Mouse (Mus musculus) kidney, postnatal 0 days (tissue): ENCODE measurements around the gene Olfr57. TPM values are rescaled to one million over a fixed set of nuclear protein-coding genes. Genes with fewer than 3 reads are reported as not detected.
"Not testable (repeated sequence)": the region's sequence is repeated elsewhere in the genome, so short reads cannot be mapped to it uniquely, and the experiment has no call there.

Experiments
- ATAC-seq: fragments of 200-750 bp; cut with Nextera tagmentation; replicated peaks from 2 replicates; pipeline ENCODE4 v1.8.0; 2017; ENCODE audit warnings: low read depth, moderate number of reproducible peaks, moderate TSS enrichment, moderate library complexity; ENCODE audit not compliant: low FRiP score
- DNase-seq: peaks from one replicate; pipeline ENCODE4 v3.0.0-alpha.2; 2016; ENCODE audit warnings: low spot score
- H3K27ac ChIP-seq: fragments of 300-500 bp; sonication (generic); 2 replicates; pipeline ENCODE4 v1.5.1; 2014; ENCODE audit warnings: mild to moderate bottlenecking
- H3K27me3 ChIP-seq: fragments of 300-500 bp; sonication (generic); 2 replicates; pipeline ENCODE4 v1.6.1; 2014; ENCODE audit warnings: low read length, mixed read lengths; ENCODE audit not compliant: insufficient read depth
- H3K36me3 ChIP-seq: fragments of 300-500 bp; sonication (generic); 2 replicates; pipeline ENCODE4 v1.6.1; 2014; ENCODE audit warnings: low read length, mixed read lengths; ENCODE audit not compliant: insufficient read depth
- H3K4me1 ChIP-seq: fragments of 300-500 bp; sonication (generic); replicated peaks from 2 replicates; pipeline ENCODE4 v1.6.1; 2014; ENCODE audit warnings: antibody characterized with exemption, low read length, mixed read lengths; ENCODE audit not compliant: insufficient read depth
- H3K4me2 ChIP-seq: fragments of 300-500 bp; sonication (generic); 2 replicates; pipeline ENCODE4 v1.6.1; 2014; ENCODE audit warnings: mild to moderate bottlenecking, low read length, moderate library complexity, mixed read lengths
- H3K4me3 ChIP-seq: fragments of 300-500 bp; sonication (generic); replicated peaks from 2 replicates; pipeline ENCODE4 v1.5.1; 2014; ENCODE audit warnings: low read depth, low read length
- H3K9ac ChIP-seq: fragments of 300-500 bp; sonication (generic); 2 replicates; pipeline ENCODE4 v1.6.1; 2014; ENCODE audit warnings: low read depth, low read length
- H3K9me3 ChIP-seq: fragments of 300-500 bp; sonication (generic); replicated peaks from 2 replicates; pipeline ENCODE4 v1.6.1; 2016; ENCODE audit warnings: low read length, inconsistent platforms, mixed read lengths
- CTCF ChIP-seq: IDR thresholded peaks from 2 replicates; pipeline ENCODE4 v1.5.1; 2016; ENCODE audit warnings: antibody characterized with exemption, low read depth, mild to moderate bottlenecking, moderate library complexity
- WGBS: fragments of 180-500 bp; shearing (Covaris S2); extraction: QIAGEN DNeasy Blood & Tissue Kit; methylation state at CpG from one replicate; pipeline ENCODE4 v1.1.7; 2014; 5-methylcytosine and 5-hydroxymethylcytosine counted together
- polyA plus RNA-seq: library from polyadenylated mRNA; unstranded; fragments of >200 nt; fragmentation: Nextera tagmentation; extraction: Ambion mirVana; gene quantifications from 2 replicates; pipeline ENCODE4 v1.2.1, GENCODE M21; 2015

Gene Olfr57
- polyA plus RNA-seq = not detected in 2 replicates

DNA sequence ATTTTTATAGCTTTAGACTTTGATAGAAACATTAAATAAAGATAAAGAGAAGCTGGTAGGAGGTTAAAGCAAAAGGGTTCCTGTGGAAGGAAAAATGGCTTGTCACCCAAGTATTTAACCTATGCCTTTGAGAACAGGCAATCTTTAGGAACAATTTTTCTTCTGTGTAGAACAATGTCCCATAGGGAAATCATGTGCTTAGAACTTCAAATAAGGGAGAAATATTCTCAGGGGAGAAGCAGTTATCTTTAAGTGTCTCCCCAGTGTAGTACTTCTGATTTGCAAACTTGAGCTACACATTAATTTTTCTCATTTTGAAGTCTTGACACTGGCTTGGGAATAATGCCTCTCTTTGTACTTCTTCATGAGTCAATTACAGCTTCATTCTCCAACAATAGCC is at the start of gene Olfr57:
Gene Olfr57, plus strand, starts transcription at position 301 of the 400 bp plus-strand sequence.
- H3K36me3 ChIP-seq = no peaks in the 10 kb centered on the region
- no peak for TF ChIP-seq CTCF
- H3K9me3 ChIP-seq = no peaks in the 10 kb centered on the region
- H3K9ac ChIP-seq = no peak within 1 kb of the TSS
- H3K4me3 ChIP-seq = no peak within 1 kb of the TSS
- H3K27ac ChIP-seq = no peak within 1 kb of the TSS
- H3K4me2 ChIP-seq = no peak within 1 kb of the TSS
- ATAC-seq = no peak
- H3K4me1 ChIP-seq = no peaks in the 10 kb centered on the region
- no peak for DNase-seq
- H3K27me3 ChIP-seq = no peaks in the 10 kb centered on the region

DNA sequence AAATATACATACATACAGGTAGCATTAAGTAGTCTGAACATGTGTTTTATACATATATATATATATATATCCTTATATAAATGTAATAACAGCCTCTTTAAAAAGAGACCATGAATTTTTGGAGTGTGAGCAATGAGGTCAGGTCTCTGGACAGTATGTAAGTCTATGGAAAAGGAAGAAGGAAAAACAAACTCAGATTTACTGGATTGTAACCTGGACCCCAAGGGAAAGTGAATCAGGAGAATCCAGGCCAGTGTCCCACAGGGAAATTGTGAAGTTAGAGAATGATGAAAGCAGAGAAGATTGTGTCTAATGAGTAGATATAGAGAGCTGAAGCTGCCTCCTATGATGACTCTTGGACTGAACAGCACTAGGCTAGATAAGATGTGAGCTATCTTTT is 47.8 kb upstream of the Olfr57 start, which contains the start of gene Olfr1352:
Gene Olfr1352, plus strand, starts transcription at position 301 of the 400 bp plus-strand sequence.
- H3K4me3 ChIP-seq = no peak within 1 kb of the TSS
- H3K27me3 ChIP-seq = no peaks in the 10 kb centered on the region
- H3K4me2 ChIP-seq = no peak within 1 kb of the TSS
- TF ChIP-seq CTCF = no peak
- no peaks in the 10 kb centered on the region for H3K36me3 ChIP-seq
- no peak within 1 kb of the TSS for H3K27ac ChIP-seq
- DNase-seq = no peak
- H3K9ac ChIP-seq = no peak within 1 kb of the TSS
- no peak for ATAC-seq
- H3K4me1 ChIP-seq = no peaks in the 10 kb centered on the region
- no peaks in the 10 kb centered on the region for H3K9me3 ChIP-seq

DNA sequence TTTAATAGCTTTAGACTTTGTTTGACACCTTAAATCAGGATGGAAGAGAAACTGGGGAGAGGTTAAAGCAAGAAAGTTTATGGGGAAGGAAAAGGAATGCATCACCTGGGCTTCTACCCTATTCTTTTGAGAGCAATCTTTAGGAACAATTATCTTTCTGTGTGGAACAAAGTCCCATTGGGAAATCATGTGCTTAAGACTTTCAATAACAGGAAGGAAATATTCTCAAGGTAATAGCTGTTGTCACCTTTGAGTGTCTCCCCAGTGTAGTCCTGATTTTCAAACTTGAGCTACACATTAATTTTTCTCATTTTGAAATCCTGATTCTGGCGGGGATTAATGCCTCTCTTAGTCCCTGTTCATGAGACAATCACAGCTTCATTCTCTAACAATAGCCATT is 16.4 kb upstream of the Olfr57 start, which contains the start of gene Olfr1351:
Gene Olfr1351, plus strand, starts transcription at position 301 of the 400 bp plus-strand sequence.
- Histone ChIP-seq H3K9ac (no peak within 1 kb of the TSS), H3K4me1 (no peaks in the 10 kb centered on the region), H3K9me3 (no peaks in the 10 kb centered on the region), H3K4me2 (no peak within 1 kb of the TSS), H3K27ac (no peak within 1 kb of the TSS), H3K36me3 (no peaks in the 10 kb centered on the region), H3K27me3 (no peaks in the 10 kb centered on the region), H3K4me3 (no peak within 1 kb of the TSS)
- ATAC-seq (no peak), DNase-seq (no peak)
- WGBS = 74% methylated on average over 1 of the region's 1 CpGs
- no peak for TF ChIP-seq CTCF

DNA sequence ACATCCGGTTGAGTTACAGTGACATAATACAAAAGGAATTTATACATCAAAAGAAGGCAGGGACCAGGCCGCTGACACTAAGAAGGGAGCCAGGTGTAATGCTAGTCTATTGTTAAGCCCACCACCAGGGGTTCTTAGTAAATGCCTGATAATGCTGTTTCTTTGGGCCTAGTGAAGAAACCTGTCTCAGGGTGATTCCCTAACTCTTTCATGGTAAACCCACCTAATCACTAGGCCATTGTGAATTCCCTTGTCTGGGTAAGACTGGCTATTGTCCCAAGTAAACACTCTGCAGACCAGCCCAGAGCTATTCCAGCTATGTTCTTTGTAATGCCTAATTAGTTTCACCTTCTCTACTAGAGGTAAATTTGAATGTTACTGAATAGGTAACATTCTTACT is 13.9 kb downstream of the Olfr57 start:
- not testable (repeated sequence) for H3K9ac ChIP-seq, H3K4me2 ChIP-seq, H3K4me1 ChIP-seq, DNase-seq, H3K27me3 ChIP-seq, ATAC-seq, H3K4me3 ChIP-seq, H3K36me3 ChIP-seq, H3K27ac ChIP-seq, H3K9me3 ChIP-seq
- 90% methylated on average over 2 of the region's 2 CpGs for WGBS

DNA sequence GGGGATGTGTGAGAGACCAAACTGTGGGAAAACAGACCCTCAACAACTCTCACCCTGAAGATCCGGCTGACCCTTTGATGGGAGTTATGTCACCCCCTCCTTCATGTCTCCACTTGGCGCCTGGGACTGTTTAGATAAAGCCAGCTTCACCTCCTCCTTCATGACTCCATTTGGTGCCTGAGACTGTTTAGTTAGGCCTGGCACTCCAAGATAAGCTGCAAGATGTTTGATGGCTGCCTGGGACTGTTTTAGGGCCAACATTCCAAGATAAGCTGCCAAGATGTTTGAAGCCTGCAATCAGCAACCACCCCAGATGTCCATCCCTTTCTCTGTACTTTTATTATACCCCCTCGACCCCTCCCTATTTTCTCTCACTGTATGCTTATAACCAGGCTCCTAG is 28.8 kb downstream of the Olfr57 start:
- H3K27me3 ChIP-seq, H3K36me3 ChIP-seq, H3K4me3 ChIP-seq, H3K4me2 ChIP-seq, H3K9me3 ChIP-seq, H3K4me1 ChIP-seq, DNase-seq, H3K27ac ChIP-seq, ATAC-seq, H3K9ac ChIP-seq: not testable (repeated sequence)
- 73% methylated on average over 3 of the region's 3 CpGs for WGBS

Other genes starting within 250 kb of the Olfr57 start
- gene Slc1a6, start 248.2 kb upstream of the Olfr57 start, polyA plus RNA-seq = 0.34 and 0.59 TPM in 2 replicates
- not detected in 2 replicates for gene Olfr1356, start 176.6 kb upstream of the Olfr57 start, polyA plus RNA-seq
- gene Olfr1355, start 153.2 kb upstream of the Olfr57 start, polyA plus RNA-seq = not detected in 2 replicates
- not detected in 2 replicates for gene Olfr1354, start 115.6 kb upstream of the Olfr57 start, polyA plus RNA-seq
- not detected in 2 replicates for gene Olfr8, start 78.1 kb upstream of the Olfr57 start, polyA plus RNA-seq
- not detected in 2 replicates for gene Olfr1353, start 65.4 kb upstream of the Olfr57 start, polyA plus RNA-seq
- not detected in 2 replicates for gene Olfr1352, start 47.7 kb upstream of the Olfr57 start, polyA plus RNA-seq
- gene Olfr1351, start 16.3 kb upstream of the Olfr57 start, polyA plus RNA-seq = not detected in 2 replicates
- gene 2610008E11Rik, start 68.9 kb downstream of the Olfr57 start, polyA plus RNA-seq = 18.8 and 19.6 TPM in 2 replicates
- not detected in 2 replicates for gene Vmn2r80, start 120.0 kb downstream of the Olfr57 start, polyA plus RNA-seq
- not detected in 2 replicates for gene Vmn2r81, start 219.0 kb downstream of the Olfr57 start, polyA plus RNA-seq